Comparison of ENCODE assay signal across 10 mouse cellular contexts in the genomic region with DNA sequence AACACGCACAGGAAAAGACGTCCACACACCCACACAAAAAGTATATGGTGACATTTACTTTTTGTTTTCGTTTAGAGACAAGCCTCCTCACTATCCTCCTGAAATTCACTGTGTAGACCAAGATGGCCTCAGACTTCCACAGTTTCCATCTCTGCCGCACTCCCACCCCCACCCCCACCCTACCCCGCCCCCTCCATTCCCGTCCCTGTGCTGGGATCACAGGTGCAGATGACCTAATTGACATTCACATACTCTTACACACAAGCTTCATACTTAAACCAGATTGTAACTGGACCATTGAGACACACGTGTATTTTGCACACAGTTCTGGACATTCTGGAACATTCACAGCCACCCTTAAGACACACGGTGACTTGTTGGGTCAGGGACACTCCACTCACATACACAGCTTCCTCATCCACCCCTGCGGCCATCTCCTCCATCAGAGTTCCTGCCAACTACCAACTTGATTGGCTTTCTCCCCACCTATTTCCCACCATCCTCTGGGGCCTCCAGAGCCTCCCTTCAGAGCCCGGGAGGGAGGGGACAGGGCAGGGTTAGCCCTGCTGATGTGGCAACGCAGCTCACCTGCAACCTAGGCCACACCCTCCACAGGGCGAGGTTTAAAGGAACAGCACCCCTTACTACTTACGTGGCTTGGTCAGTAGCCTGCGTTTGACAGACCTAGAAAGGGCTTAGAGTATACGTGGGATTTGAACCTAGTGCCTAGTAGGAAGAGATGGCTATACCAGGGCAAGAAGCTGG. TPM values are rescaled to one million over a fixed set of nuclear protein-coding genes. Genes with fewer than 3 reads are reported as not detected.
DNase-seq lines count a peak whose midpoint lies in the region; ATAC-seq lines count a peak whose summit lies in the region.
"Had no signal": no experiment of that assay in that cellular context is flagged by ENCODE, and none has a peak within 500 bp of the region (broad histone marks: within the 10 kb centered on the region; RNA-seq: fewer than 3 reads in every experiment).

No protein-coding gene starts in this region.

- no peak overlapping the region for H3K27ac ChIP-seq in liver, embryonic 16.5 days (ENCODE audit: low read length)
- H3K27ac ChIP-seq: neural tube, embryonic 13.5 days had no signal

- H3K36me3 ChIP-seq in liver, embryonic 16.5 days (ENCODE audit: control insufficient read depth, insufficient read depth): no peaks in the 10 kb centered on the region
- H3K36me3 ChIP-seq: neural tube, embryonic 13.5 days had no signal

- H3K9me3 ChIP-seq in liver, embryonic 16.5 days (replicated peaks; ENCODE audit: control insufficient read depth, low read length): no peaks in the 10 kb centered on the region
- H3K9me3 ChIP-seq: neural tube, embryonic 13.5 days had no signal

- peaks cover 6% of the 10 kb centered on the region for H3K4me1 ChIP-seq in liver, embryonic 16.5 days (ENCODE audit: control insufficient read depth, low read depth, low read length)

- H3K9ac ChIP-seq in liver, embryonic 16.5 days (ENCODE audit: low read depth, low read length): no peak overlapping the region
- H3K9ac ChIP-seq: neural tube, embryonic 13.5 days had no signal

- intact Hi-C loops in left cerebral cortex, postnatal 10 days (cut with DNase I): no loop called here

- 29% methylated on average over 15 of the region's 15 CpGs for WGBS in liver, embryonic 16.5 days (ENCODE audit: insufficient replicate concordance)

- no peak overlapping the region; the same call in 1 of the 2 replicates for H3K4me2 ChIP-seq in liver, embryonic 16.5 days (ENCODE audit: low read depth, low read length)
- H3K4me2 ChIP-seq: heart, embryonic 11.5 days; neural tube, embryonic 13.5 days had no signal

- DNase-seq in thymus, postnatal 4 days: peak; percentile 27
- no peak for DNase-seq in thymus, postnatal 14 days
- peak; percentile 48 to 61 for DNase-seq in urinary bladder, postnatal 4 days (ENCODE audit: low spot score in 2 of 2)
- DNase-seq in thymus, postnatal 0 days (ENCODE audit: low spot score): no peak
- DNase-seq in adipocyte (ENCODE audit: low spot score): no peak
- no peak for DNase-seq in left cerebral cortex, postnatal 10 days (ENCODE audit: extremely low spot score in 1 of 2, low spot score in 2 of 2)

- peak; percentile 64 for ATAC-seq in inflammation-experienced regulatory T-cells, adult 6 months
- ATAC-seq in liver, embryonic 16.5 days (ENCODE audit: low read depth): peak; percentile 87

- H3K27me3 ChIP-seq in liver, embryonic 16.5 days (ENCODE audit: control insufficient read depth, insufficient read depth, low read depth, low read length): no peaks in the 10 kb centered on the region
- H3K27me3 ChIP-seq: neural tube, embryonic 13.5 days had no signal

- H3K4me3 ChIP-seq in liver, embryonic 16.5 days (ENCODE audit: low read depth, low read length): peak overlapping the region; percentile 7; the same call in 1 of the 2 replicates
- H3K4me3 ChIP-seq: neural tube, embryonic 13.5 days had no signal

RNA-seq across cellular contexts. Expression of a gene that starts 11.0 kb away (rescaled TPM):
- under 1 TPM; 0.21 to 0.25 (median 0.24) TPM for polyA plus RNA-seq in inflammation-experienced regulatory T-cells, adult 6 months (2017; shearing (Covaris generic))
- 0.85 and 0.97 TPM in 2 replicates for polyA plus RNA-seq in liver, embryonic 16.5 days (2015; fragmentation: Nextera tagmentation; extraction: Ambion mirVana)
- 3.3 and 3.6 TPM in 2 replicates for polyA plus RNA-seq in thymus, postnatal 0 days (2015; fragmentation: Nextera tagmentation; extraction: Ambion mirVana)
- total RNA-seq in left cerebral cortex, postnatal 10 days (2021): 10 to 100 TPM; 11.1 to 15.8 TPM

RNA-seq across cellular contexts. Expression of a gene that starts 15.2 kb away (rescaled TPM):
- under 1 TPM; 0.45 to 0.49 (median 0.47) TPM for polyA plus RNA-seq in inflammation-experienced regulatory T-cells, adult 6 months (2017; shearing (Covaris generic))
- polyA plus RNA-seq in liver, embryonic 16.5 days (2015; fragmentation: Nextera tagmentation; extraction: Ambion mirVana): 0.13 and 0.33 TPM in 2 replicates
- 0.31 and 0.35 TPM in 2 replicates for polyA plus RNA-seq in thymus, postnatal 0 days (2015; fragmentation: Nextera tagmentation; extraction: Ambion mirVana)
- total RNA-seq in left cerebral cortex, postnatal 10 days (2021): 1 to 10 TPM; 1.7 TPM

Comparison
In these comparisons a context has a peak if more than half of its experiments do, and no peak if none do; other contexts are left out.
1. DNase-seq: peak in thymus, postnatal 4 days (single experiment) and urinary bladder, postnatal 4 days (2 of 2); none in thymus, postnatal 14 days (single experiment), thymus, postnatal 0 days (single experiment), adipocyte (single experiment) and left cerebral cortex, postnatal 10 days (0 of 2).